Mouse (Mus musculus): ENCODE results near the gene Gm12355. TPM values are rescaled to one million over a fixed set of nuclear protein-coding genes. Genes with fewer than 3 reads are reported as not detected.

Gm12355 gene
- polyA plus RNA-seq, 1 experiment from 2014 or later, result 5.0 TPM

- no peaks in the 10 kb centered on the region for H3K4me1 ChIP-seq
- H3K27ac ChIP-seq, result no peak overlapping the region
- no peak overlapping the region for H3K4me2 ChIP-seq
- peaks cover 9% of the 10 kb centered on the region; the same call in 1 of the 2 replicates for H3K36me3 ChIP-seq
- 84% methylated on average over 5 of the region's 5 CpGs for WGBS
- H3K9ac ChIP-seq, result no peak overlapping the region
- H3K9me3 ChIP-seq, result no peaks in the 10 kb centered on the region
- no peaks in the 10 kb centered on the region for H3K27me3 ChIP-seq (replicated peaks)
- no peak for ATAC-seq (ENCODE audit: insufficient read depth, low FRiP score, low read depth)
- no peak overlapping the region for H3K4me3 ChIP-seq (replicated peaks)
Observed at GRCm38 (mm10) chr11:98577776-98578175, 47.7 kb downstream of the Gm12355 start.

Other genes starting within 250 kb of the Gm12355 start
- gene Tcap, start 241.8 kb downstream of the Gm12355 start, polyA plus RNA-seq (2015; fragmentation: Nextera tagmentation; extraction: Ambion mirVana), result 0.23 and 0.43 TPM in 2 replicates
- gene Pnmt, start 239.2 kb downstream of the Gm12355 start, polyA plus RNA-seq (2015; fragmentation: Nextera tagmentation; extraction: Ambion mirVana), result 0.22 TPM in 1 of 2 replicates, not detected in the other
- gene Pgap3, start 225.2 kb downstream of the Gm12355 start, polyA plus RNA-seq (2015; fragmentation: Nextera tagmentation; extraction: Ambion mirVana), result 13.0 and 15.7 TPM in 2 replicates
- 40.6 and 42.4 TPM in 2 replicates for gene Erbb2, start 213.2 kb downstream of the Gm12355 start, polyA plus RNA-seq (2015; fragmentation: Nextera tagmentation; extraction: Ambion mirVana)
- gene Mien1, start 186.7 kb downstream of the Gm12355 start, polyA plus RNA-seq (2015; fragmentation: Nextera tagmentation; extraction: Ambion mirVana), result 137 and 142 TPM in 2 replicates
- 44.7 and 56.1 TPM in 2 replicates for gene Grb7, start 179.3 kb downstream of the Gm12355 start, polyA plus RNA-seq (2015; fragmentation: Nextera tagmentation; extraction: Ambion mirVana)
- 0.50 and 0.69 TPM in 2 replicates for gene Ikzf3, start 79.6 kb downstream of the Gm12355 start, polyA plus RNA-seq (2015; fragmentation: Nextera tagmentation; extraction: Ambion mirVana)
- 0.31 and 0.40 TPM in 2 replicates for gene Zpbp2, start 74.6 kb downstream of the Gm12355 start, polyA plus RNA-seq (2015; fragmentation: Nextera tagmentation; extraction: Ambion mirVana)
- gene Ormdl3, start 38.3 kb downstream of the Gm12355 start, polyA plus RNA-seq (2015; fragmentation: Nextera tagmentation; extraction: Ambion mirVana), result 55.6 and 61.8 TPM in 2 replicates
- not detected in 2 replicates for gene Lrrc3c, start 27.4 kb downstream of the Gm12355 start, polyA plus RNA-seq (2015; fragmentation: Nextera tagmentation; extraction: Ambion mirVana)
- gene Gsdma3, start 699 bp upstream of the Gm12355 start, polyA plus RNA-seq (2015; fragmentation: Nextera tagmentation; extraction: Ambion mirVana), result not detected in 2 replicates
- 0.21 TPM in 1 of 2 replicates, not detected in the other for gene Gsdma2, start 21.1 kb upstream of the Gm12355 start, polyA plus RNA-seq (2015; fragmentation: Nextera tagmentation; extraction: Ambion mirVana)
- gene Gsdma, start 38.7 kb upstream of the Gm12355 start, polyA plus RNA-seq (2015; fragmentation: Nextera tagmentation; extraction: Ambion mirVana), result 0.18 and 0.80 TPM in 2 replicates
- gene Psmd3, start 56.9 kb upstream of the Gm12355 start, polyA plus RNA-seq (2015; fragmentation: Nextera tagmentation; extraction: Ambion mirVana), result 180 and 190 TPM in 2 replicates
- not detected in 2 replicates for gene Csf3, start 75.6 kb upstream of the Gm12355 start, polyA plus RNA-seq (2015; fragmentation: Nextera tagmentation; extraction: Ambion mirVana)
- gene Med24, start 103.8 kb upstream of the Gm12355 start, polyA plus RNA-seq (2015; fragmentation: Nextera tagmentation; extraction: Ambion mirVana), result 36.4 and 39.7 TPM in 2 replicates
- gene Thra, start 115.0 kb upstream of the Gm12355 start, polyA plus RNA-seq (2015; fragmentation: Nextera tagmentation; extraction: Ambion mirVana), result 42.7 and 44.7 TPM in 2 replicates
- 2.4 and 2.5 TPM in 2 replicates for gene Nr1d1, start 149.7 kb upstream of the Gm12355 start, polyA plus RNA-seq (2015; fragmentation: Nextera tagmentation; extraction: Ambion mirVana)
- 23.0 and 23.6 TPM in 2 replicates for gene Msl1, start 169.9 kb upstream of the Gm12355 start, polyA plus RNA-seq (2015; fragmentation: Nextera tagmentation; extraction: Ambion mirVana)
- 31.7 and 35.3 TPM in 2 replicates for gene Casc3, start 179.2 kb upstream of the Gm12355 start, polyA plus RNA-seq (2015; fragmentation: Nextera tagmentation; extraction: Ambion mirVana)
- 3.8 and 4.1 TPM in 2 replicates for gene Rapgefl1, start 211.1 kb upstream of the Gm12355 start, polyA plus RNA-seq (2015; fragmentation: Nextera tagmentation; extraction: Ambion mirVana)
- 4.5 and 5.0 TPM in 2 replicates for gene Wipf2, start 238.0 kb upstream of the Gm12355 start, polyA plus RNA-seq (2015; fragmentation: Nextera tagmentation; extraction: Ambion mirVana)